8 mouse cellular contexts compared by ENCODE assay signal in genomic region chr11:107468252-107469030, GRCm38 (mm10). TPM values are rescaled to one million over a fixed set of nuclear protein-coding genes. Genes with fewer than 3 reads are reported as not detected.
DNase-seq lines count a peak whose midpoint lies in the region; ATAC-seq and TF ChIP-seq lines count a peak whose summit lies in the region.

No protein-coding gene starts in this region.

- H3K27ac ChIP-seq in kidney, adult 2 months (ENCODE audit: insufficient read depth, low read depth, low read length) = peak overlapping the region; percentile 90
- H3K27ac ChIP-seq in forebrain, embryonic 10.5 days = peak overlapping the region; percentile 90
- peak overlapping the region; percentile 96 for H3K27ac ChIP-seq in limb, embryonic 13.5 days
- peak overlapping the region; percentile 34; the same call in 1 of the 2 replicates for H3K27ac ChIP-seq in neural tube, embryonic 12.5 days

- 19% methylated on average over 16 of the region's 16 CpGs for WGBS in kidney, adult 2 months
- 19% methylated on average over 16 of the region's 16 CpGs for WGBS in forebrain, embryonic 10.5 days
- 17% methylated on average over 16 of the region's 16 CpGs for WGBS in limb, embryonic 13.5 days
- WGBS in neural tube, embryonic 12.5 days = 24% methylated on average over 16 of the region's 16 CpGs

- H3K4me3 ChIP-seq in kidney, adult 2 months (ENCODE audit: insufficient read depth, low read depth, low read length) = peak overlapping the region; percentile 93
- H3K4me3 ChIP-seq in forebrain, embryonic 10.5 days = peak overlapping the region; percentile 82
- H3K4me3 ChIP-seq in limb, embryonic 13.5 days = peak overlapping the region; percentile 85
- peak overlapping the region; percentile 87 for H3K4me3 ChIP-seq in neural tube, embryonic 12.5 days

- H3K4me1 ChIP-seq in kidney, adult 2 months (ENCODE audit: control insufficient read depth, insufficient read depth, low read length) = peaks cover 21% of the 10 kb centered on the region; the same call in 1 of the 2 replicates
- peaks cover 40% of the 10 kb centered on the region for H3K4me1 ChIP-seq in forebrain, embryonic 10.5 days
- H3K4me1 ChIP-seq in limb, embryonic 13.5 days = peaks cover 43% of the 10 kb centered on the region
- peaks cover 17% of the 10 kb centered on the region for H3K4me1 ChIP-seq in neural tube, embryonic 12.5 days

- no peak for TF ChIP-seq CTCF in kidney, adult 2 months (conservative IDR thresholded peaks at IDR 0.05; ENCODE audit: insufficient read depth, insufficient read length, low read depth, low read length)

- no peak for TF ChIP-seq POLR2A in kidney, adult 2 months (IDR thresholded peaks at IDR 0.05; ENCODE audit: low read depth, low read length)

- peak overlapping the region; percentile 76 for H3K4me2 ChIP-seq in limb, embryonic 13.5 days (replicated peaks)
- peak overlapping the region; percentile 80 for H3K4me2 ChIP-seq in neural tube, embryonic 12.5 days (replicated peaks)

- no peaks in the 10 kb centered on the region for H3K9me3 ChIP-seq in forebrain, embryonic 10.5 days
- no peaks in the 10 kb centered on the region for H3K9me3 ChIP-seq in limb, embryonic 13.5 days
- no peaks in the 10 kb centered on the region for H3K9me3 ChIP-seq in neural tube, embryonic 12.5 days

- no peak for ATAC-seq in limb, embryonic 13.5 days (ENCODE audit: low FRiP score, low read depth)
- no peak for ATAC-seq in neural tube, embryonic 12.5 days (ENCODE audit: low FRiP score, low read depth)

- H3K9ac ChIP-seq in limb, embryonic 13.5 days = peak overlapping the region; percentile 94
- peak overlapping the region; percentile 74 for H3K9ac ChIP-seq in neural tube, embryonic 12.5 days

- no peaks in the 10 kb centered on the region for H3K27me3 ChIP-seq in kidney, adult 2 months (replicated peaks; ENCODE audit: control insufficient read depth, insufficient read depth, low read length)
- H3K27me3 ChIP-seq in forebrain, embryonic 10.5 days (ENCODE audit: poor library complexity, severe bottlenecking) = no peaks in the 10 kb centered on the region
- no peaks in the 10 kb centered on the region for H3K27me3 ChIP-seq in limb, embryonic 13.5 days
- no peaks in the 10 kb centered on the region for H3K27me3 ChIP-seq in neural tube, embryonic 12.5 days (replicated peaks)

- H3K36me3 ChIP-seq in kidney, adult 2 months (ENCODE audit: control insufficient read depth, insufficient read depth, low read length) = no peaks in the 10 kb centered on the region
- H3K36me3 ChIP-seq in forebrain, embryonic 10.5 days (replicated peaks) = peaks cover 7% of the 10 kb centered on the region
- peaks cover 5% of the 10 kb centered on the region for H3K36me3 ChIP-seq in limb, embryonic 13.5 days
- no peaks in the 10 kb centered on the region for H3K36me3 ChIP-seq in neural tube, embryonic 12.5 days

- intact Hi-C loops in left cerebral cortex, postnatal 10 days (cut with DNase I) = loop anchor here (2.0 to 5.0 kb wide), 4 partner anchors 54 to 256 kb away; no protein-coding TSS in a partner anchor

- DNase-seq in kidney, adult 2 months = no peak
- DNase-seq in kidney, adult 11 months = no peak
- peak; percentile 4 for DNase-seq in Muller cell, postnatal 12 days (ENCODE audit: inconsistent ontology term)
- no peak for DNase-seq in forebrain, embryonic 10.5 days (ENCODE audit: extremely low spot score, low spot score)
- no peak for DNase-seq in left cerebral cortex, postnatal 10 days (ENCODE audit: extremely low spot score in 1 of 2, low spot score in 2 of 2)
- no peak for DNase-seq in lung, postnatal 4 days

RNA-seq across cellular contexts. Expression of gene Pitpnc1, which starts 2.1 kb away (rescaled TPM):
- polyA plus RNA-seq in kidney, adult 2 months (2012; rRNA removed) = 15.0 and 18.5 TPM in 2 replicates
- polyA plus RNA-seq in forebrain, embryonic 10.5 days (2016; fragmentation: Nextera tagmentation; extraction: Ambion mirVana) = 26.8 and 32.0 TPM in 2 replicates
- 39.4 and 40.5 TPM in 2 replicates for polyA plus RNA-seq in limb, embryonic 13.5 days (2015; fragmentation: Nextera tagmentation; extraction: Ambion mirVana)
- polyA plus RNA-seq in neural tube, embryonic 12.5 days (2016; fragmentation: Nextera tagmentation; extraction: Ambion mirVana) = 32.5 and 33.2 TPM in 2 replicates
- total RNA-seq in left cerebral cortex, postnatal 10 days (2021) = 10 to 100 TPM; 76.1 to 83.2 TPM

RNA-seq across cellular contexts. Expression of gene Psmd12, which starts 10.8 kb away (rescaled TPM):
- polyA plus RNA-seq in kidney, adult 2 months (2012; rRNA removed) = 15.1 and 19.9 TPM in 2 replicates
- 231 and 246 TPM in 2 replicates for polyA plus RNA-seq in forebrain, embryonic 10.5 days (2016; fragmentation: Nextera tagmentation; extraction: Ambion mirVana)
- 175 and 178 TPM in 2 replicates for polyA plus RNA-seq in limb, embryonic 13.5 days (2015; fragmentation: Nextera tagmentation; extraction: Ambion mirVana)
- polyA plus RNA-seq in neural tube, embryonic 12.5 days (2016; fragmentation: Nextera tagmentation; extraction: Ambion mirVana) = 178 and 186 TPM in 2 replicates
- total RNA-seq in left cerebral cortex, postnatal 10 days (2021) = 10 to 100 TPM; 78.1 to 82.1 TPM

Comparison
In these comparisons a context has a peak if more than half of its experiments do, and no peak if none do; other contexts are left out.
1. H3K27ac ChIP-seq: peak in every context shown above with its lines; median percentile 96 in limb, embryonic 13.5 days; 90 in kidney, adult 2 months; 90 in forebrain, embryonic 10.5 days; 34 in neural tube, embryonic 12.5 days.